Mouse (Mus musculus): Measurements from ENCODE around the gene Slc9a5. TPM values are rescaled to one million over a fixed set of nuclear protein-coding genes. Genes with fewer than 3 reads are reported as not detected.

Slc9a5 gene
- polyA plus RNA-seq, 1 experiment from 2014 or later, result 13.2 TPM

GRCm38 (mm10) chr8:105318662-105319190, 29.9 kb upstream of the Slc9a5 start:
- Histone ChIP-seq H3K4me2 (ENCODE audit: low read depth, low read length) (no peak overlapping the region), H3K4me1 (ENCODE audit: control insufficient read depth, insufficient read depth, low read length) (no peaks in the 10 kb centered on the region), H3K36me3 (ENCODE audit: control insufficient read depth, insufficient read depth, low read length) (peaks cover 25% of the 10 kb centered on the region; the same call in 1 of the 2 replicates), H3K4me3 (ENCODE audit: low read depth, low read length) (no peak overlapping the region), H3K9ac (replicated peaks; ENCODE audit: low read depth, low read length) (no peak overlapping the region), H3K27me3 (ENCODE audit: control insufficient read depth, insufficient read depth, low read length) (no peaks in the 10 kb centered on the region), H3K9me3 (ENCODE audit: control insufficient read depth, low read length) (no peaks in the 10 kb centered on the region), H3K27ac (ENCODE audit: low read depth, low read length) (no peak overlapping the region)
- ATAC-seq (ENCODE audit: low read depth), result no peak
- WGBS, result 87% methylated on average over 11 of the region's 11 CpGs

GRCm38 (mm10) chr8:105323183-105323582, 25.5 kb upstream of the Slc9a5 start:
- Histone ChIP-seq H3K4me1 (ENCODE audit: control insufficient read depth, insufficient read depth, low read length) (peaks cover 17% of the 10 kb centered on the region), H3K27me3 (ENCODE audit: control insufficient read depth, insufficient read depth, low read length) (no peaks in the 10 kb centered on the region), H3K27ac (ENCODE audit: low read depth, low read length) (no peak overlapping the region), H3K36me3 (ENCODE audit: control insufficient read depth, insufficient read depth, low read length) (no peaks in the 10 kb centered on the region), H3K4me3 (ENCODE audit: low read depth, low read length) (no peak overlapping the region), H3K4me2 (ENCODE audit: low read depth, low read length) (no peak overlapping the region), H3K9me3 (ENCODE audit: control insufficient read depth, low read length) (no peaks in the 10 kb centered on the region), H3K9ac (replicated peaks; ENCODE audit: low read depth, low read length) (no peak overlapping the region)
- no peak for ATAC-seq (ENCODE audit: low read depth)
- 92% methylated on average over 4 of the region's 4 CpGs for WGBS

DNA sequence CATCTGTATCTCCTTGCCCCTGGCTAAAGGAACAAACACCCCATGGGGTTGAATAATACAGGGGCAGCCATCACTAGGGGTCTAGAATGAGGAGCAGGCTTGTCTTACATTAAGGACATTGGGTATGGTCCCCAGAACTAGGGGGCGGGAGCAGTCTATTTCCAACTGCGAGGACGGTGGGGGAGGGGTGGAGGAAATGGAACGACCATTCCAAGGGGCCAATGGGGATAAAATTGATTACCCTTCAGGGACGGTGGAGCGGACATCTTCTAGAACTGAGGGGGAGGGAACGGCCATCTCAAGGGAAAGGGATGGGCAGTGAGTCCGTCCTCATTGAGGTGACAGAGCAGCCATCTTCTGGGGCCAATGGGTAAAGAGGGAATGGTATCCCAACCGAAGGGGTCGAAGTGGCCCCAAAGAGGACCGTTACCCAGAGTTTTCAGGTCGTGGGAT, 23.0 kb upstream of the Slc9a5 start:
- Histone ChIP-seq H3K27ac (ENCODE audit: low read depth, low read length) (peak overlapping the region; percentile 82), H3K27me3 (ENCODE audit: control insufficient read depth, insufficient read depth, low read length) (no peaks in the 10 kb centered on the region), H3K9ac (replicated peaks; ENCODE audit: low read depth, low read length) (peak overlapping the region; percentile 78), H3K36me3 (ENCODE audit: control insufficient read depth, insufficient read depth, low read length) (peaks cover 19% of the 10 kb centered on the region), H3K9me3 (ENCODE audit: control insufficient read depth, low read length) (no peaks in the 10 kb centered on the region), H3K4me3 (ENCODE audit: low read depth, low read length) (peak overlapping the region; percentile 80), H3K4me1 (ENCODE audit: control insufficient read depth, insufficient read depth, low read length) (peaks cover 17% of the 10 kb centered on the region), H3K4me2 (ENCODE audit: low read depth, low read length) (peak overlapping the region; percentile 92)
- WGBS, result under 1% methylated on average over 12 of the region's 12 CpGs
- ATAC-seq (ENCODE audit: low read depth), result peak; percentile 62

- Histone ChIP-seq H3K27ac (ENCODE audit: low read depth, low read length) (peak within 1 kb of the TSS; percentile 82), H3K9ac (replicated peaks; ENCODE audit: low read depth, low read length) (peak within 1 kb of the TSS; percentile 78), H3K4me1 (ENCODE audit: control insufficient read depth, insufficient read depth, low read length) (peaks cover 17% of the 10 kb centered on the region), H3K4me3 (ENCODE audit: low read depth, low read length) (peak within 1 kb of the TSS; percentile 80), H3K27me3 (ENCODE audit: control insufficient read depth, insufficient read depth, low read length) (no peaks in the 10 kb centered on the region), H3K9me3 (ENCODE audit: control insufficient read depth, low read length) (no peaks in the 10 kb centered on the region), H3K4me2 (ENCODE audit: low read depth, low read length) (peak within 1 kb of the TSS; percentile 92), H3K36me3 (ENCODE audit: control insufficient read depth, insufficient read depth, low read length) (peaks cover 23% of the 10 kb centered on the region)
- under 1% methylated on average over 36 of the region's 36 CpGs for WGBS
- peak; percentile 92 for ATAC-seq (ENCODE audit: low read depth)
These were observed 22.4 kb upstream of the Slc9a5 start, which contains the start of the genes Lrrc29 and Tmem208 for GRCm38 (mm10) chr8:105326141-105326672. TSS of gene Lrrc29 (minus strand) at chr8:105326278. TSS of gene Tmem208 (plus strand) at chr8:105326354.

DNA sequence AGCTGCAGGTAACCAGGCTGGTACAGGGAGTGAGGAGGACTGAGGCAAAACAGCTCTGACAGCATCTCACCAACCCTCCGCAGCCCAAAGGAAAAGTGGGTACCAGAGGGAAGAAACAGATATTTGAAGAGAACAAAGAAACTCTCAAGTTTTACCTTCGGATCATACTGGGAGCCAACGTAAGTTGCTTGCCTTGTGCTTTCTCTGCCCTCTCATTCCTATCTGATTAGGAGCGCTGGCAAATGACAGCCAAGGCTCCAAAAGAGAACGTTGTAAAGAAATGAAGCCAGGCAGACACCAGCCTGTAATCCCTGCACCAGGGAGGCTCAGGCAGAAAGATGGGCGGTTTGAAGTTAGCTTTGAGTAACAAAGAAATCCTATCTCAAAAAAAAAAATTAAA, 21.7 kb upstream of the Slc9a5 start:
- Histone ChIP-seq H3K9ac (replicated peaks; ENCODE audit: low read depth, low read length) (peak overlapping the region; percentile 63), H3K9me3 (ENCODE audit: control insufficient read depth, low read length) (no peaks in the 10 kb centered on the region), H3K4me3 (ENCODE audit: low read depth, low read length) (peak overlapping the region; percentile 80), H3K36me3 (ENCODE audit: control insufficient read depth, insufficient read depth, low read length) (peaks cover 26% of the 10 kb centered on the region), H3K27ac (ENCODE audit: low read depth, low read length) (peak overlapping the region; percentile 82; the same call in 1 of the 2 replicates), H3K27me3 (ENCODE audit: control insufficient read depth, insufficient read depth, low read length) (no peaks in the 10 kb centered on the region), H3K4me1 (ENCODE audit: control insufficient read depth, insufficient read depth, low read length) (peaks cover 17% of the 10 kb centered on the region), H3K4me2 (ENCODE audit: low read depth, low read length) (peak overlapping the region; percentile 92)
- WGBS, result 48% methylated on average over 6 of the region's 6 CpGs
- no peak for ATAC-seq (ENCODE audit: low read depth)

- 94% methylated on average over 12 of the region's 12 CpGs for WGBS
- Histone ChIP-seq H3K9ac (replicated peaks; ENCODE audit: low read depth, low read length) (no peak overlapping the region), H3K4me1 (ENCODE audit: control insufficient read depth, insufficient read depth, low read length) (peaks cover 8% of the 10 kb centered on the region), H3K36me3 (ENCODE audit: control insufficient read depth, insufficient read depth, low read length) (peaks cover 26% of the 10 kb centered on the region), H3K9me3 (ENCODE audit: control insufficient read depth, low read length) (no peaks in the 10 kb centered on the region), H3K27me3 (ENCODE audit: control insufficient read depth, insufficient read depth, low read length) (no peaks in the 10 kb centered on the region), H3K4me2 (ENCODE audit: low read depth, low read length) (no peak overlapping the region), H3K4me3 (ENCODE audit: low read depth, low read length) (no peak overlapping the region), H3K27ac (ENCODE audit: low read depth, low read length) (no peak overlapping the region)
- ATAC-seq (ENCODE audit: low read depth), result no peak
These were observed 18.3 kb upstream of the Slc9a5 start for GRCm38 (mm10) chr8:105330325-105330724.

GRCm38 (mm10) chr8:105331469-105331868, 17.2 kb upstream of the Slc9a5 start:
- Histone ChIP-seq H3K9me3 (ENCODE audit: control insufficient read depth, low read length) (no peaks in the 10 kb centered on the region), H3K27me3 (ENCODE audit: control insufficient read depth, insufficient read depth, low read length) (no peaks in the 10 kb centered on the region), H3K27ac (ENCODE audit: low read depth, low read length) (no peak overlapping the region), H3K4me1 (ENCODE audit: control insufficient read depth, insufficient read depth, low read length) (peaks cover 6% of the 10 kb centered on the region), H3K4me3 (ENCODE audit: low read depth, low read length) (no peak overlapping the region), H3K36me3 (ENCODE audit: control insufficient read depth, insufficient read depth, low read length) (peaks cover 26% of the 10 kb centered on the region), H3K9ac (replicated peaks; ENCODE audit: low read depth, low read length) (no peak overlapping the region), H3K4me2 (ENCODE audit: low read depth, low read length) (no peak overlapping the region)
- no peak for ATAC-seq (ENCODE audit: low read depth)
- 95% methylated on average over 22 of the region's 22 CpGs for WGBS

- Histone ChIP-seq H3K27me3 (ENCODE audit: control insufficient read depth, insufficient read depth, low read length) (no peaks in the 10 kb centered on the region), H3K4me3 (ENCODE audit: low read depth, low read length) (no peak overlapping the region), H3K4me2 (ENCODE audit: low read depth, low read length) (no peak overlapping the region), H3K27ac (ENCODE audit: low read depth, low read length) (no peak overlapping the region), H3K36me3 (ENCODE audit: control insufficient read depth, insufficient read depth, low read length) (peaks cover 26% of the 10 kb centered on the region), H3K9ac (replicated peaks; ENCODE audit: low read depth, low read length) (no peak overlapping the region), H3K4me1 (ENCODE audit: control insufficient read depth, insufficient read depth, low read length) (peaks cover 6% of the 10 kb centered on the region), H3K9me3 (ENCODE audit: control insufficient read depth, low read length) (no peaks in the 10 kb centered on the region)
- 93% methylated on average over 9 of the region's 9 CpGs for WGBS
- ATAC-seq (ENCODE audit: low read depth), result no peak
These were observed 16.7 kb upstream of the Slc9a5 start for GRCm38 (mm10) chr8:105331931-105332330.

GRCm38 (mm10) chr8:105332523-105332922, 16.1 kb upstream of the Slc9a5 start:
- H3K36me3 ChIP-seq (ENCODE audit: control insufficient read depth, insufficient read depth, low read length), result peaks cover 26% of the 10 kb centered on the region
- H3K4me2 ChIP-seq (ENCODE audit: low read depth, low read length), result no peak overlapping the region
- no peak overlapping the region for H3K27ac ChIP-seq (ENCODE audit: low read depth, low read length)
- WGBS, result 71% methylated on average over 2 of the region's 2 CpGs
- H3K27me3 ChIP-seq (ENCODE audit: control insufficient read depth, insufficient read depth, low read length), result no peaks in the 10 kb centered on the region
- no peak overlapping the region for H3K4me3 ChIP-seq (ENCODE audit: low read depth, low read length)
- H3K9me3 ChIP-seq (ENCODE audit: control insufficient read depth, low read length), result no peaks in the 10 kb centered on the region
- no peak for ATAC-seq (ENCODE audit: low read depth)
- H3K9ac ChIP-seq (replicated peaks; ENCODE audit: low read depth, low read length), result no peak overlapping the region
- peaks cover under 1% of the 10 kb centered on the region for H3K4me1 ChIP-seq (ENCODE audit: control insufficient read depth, insufficient read depth, low read length)

Data from neural tube, embryonic 14.5 days (tissue).